Mouse (Mus musculus): ENCODE data around the gene Zfp74.
A peak's percentile ranks its signal among the peaks of the same experiment; 100 is the strongest.

The Zfp74 gene

DNA sequence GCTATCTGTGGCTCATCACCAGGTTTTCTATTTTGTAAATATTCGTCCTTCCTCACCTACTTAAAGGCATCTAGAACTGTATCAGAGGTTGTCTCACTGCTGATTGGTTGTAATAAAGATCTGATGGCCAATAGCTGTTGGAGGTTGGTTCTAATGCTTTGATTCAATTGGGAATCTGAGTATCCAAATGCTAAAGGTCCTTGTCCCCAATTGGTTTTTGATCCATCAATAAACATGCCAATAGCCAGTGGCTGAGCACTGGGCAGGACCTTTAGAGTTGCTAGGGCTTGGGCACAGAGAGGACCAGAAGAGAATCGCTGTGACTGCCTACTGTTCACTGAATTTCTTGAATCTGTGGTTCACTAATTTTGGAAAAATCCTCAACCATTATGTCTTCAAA, 10.2 kb downstream of the Zfp74 start:
- DNase-seq: no peak

DNA sequence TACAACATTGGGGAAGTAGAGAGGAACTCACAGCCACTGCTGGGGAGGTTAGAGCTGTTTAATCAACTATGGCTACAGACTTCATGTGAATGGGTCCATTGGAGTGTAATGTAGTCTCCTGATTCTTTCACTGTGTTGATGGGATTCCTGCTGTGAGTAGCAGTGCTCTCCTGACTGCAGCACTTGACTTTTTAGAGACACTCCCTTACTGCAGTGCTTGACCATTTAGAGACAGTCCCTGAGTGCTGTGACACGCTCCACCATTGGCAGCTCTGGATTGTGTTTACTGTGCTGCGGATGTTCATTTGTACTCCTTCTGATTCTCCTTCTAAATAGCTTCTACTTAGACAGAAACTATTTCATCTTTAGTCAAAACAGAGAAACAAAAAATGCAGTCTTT, 11.1 kb downstream of the Zfp74 start:
- DNase-seq: no peak

- no peak for DNase-seq
Observed at GRCm38 (mm10) chr7:29941027-29941426, 12.9 kb downstream of the Zfp74 start.

DNA sequence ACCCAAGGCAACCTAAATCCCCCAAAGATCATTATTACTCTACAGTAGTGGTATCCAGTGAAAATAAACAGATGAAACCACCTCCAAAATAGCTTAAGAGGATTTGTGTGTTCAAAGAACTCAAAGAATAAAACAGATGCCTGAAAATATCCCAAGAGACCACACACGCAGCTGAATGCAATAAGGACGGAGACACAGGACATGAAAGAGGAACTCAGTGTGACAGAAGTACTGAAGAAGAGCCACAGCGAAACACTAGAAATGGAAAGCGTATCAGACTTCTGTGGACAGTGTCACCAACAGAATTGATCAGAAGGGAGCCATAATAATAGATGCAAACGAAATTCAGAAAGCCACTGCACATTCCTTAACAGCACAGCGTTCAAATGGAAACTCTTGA, 15.0 kb downstream of the Zfp74 start:
- DNase-seq: no peak

GRCm38 (mm10) chr7:29922780-29923179, 31.1 kb downstream of the Zfp74 start:
- no peak for DNase-seq

DNA sequence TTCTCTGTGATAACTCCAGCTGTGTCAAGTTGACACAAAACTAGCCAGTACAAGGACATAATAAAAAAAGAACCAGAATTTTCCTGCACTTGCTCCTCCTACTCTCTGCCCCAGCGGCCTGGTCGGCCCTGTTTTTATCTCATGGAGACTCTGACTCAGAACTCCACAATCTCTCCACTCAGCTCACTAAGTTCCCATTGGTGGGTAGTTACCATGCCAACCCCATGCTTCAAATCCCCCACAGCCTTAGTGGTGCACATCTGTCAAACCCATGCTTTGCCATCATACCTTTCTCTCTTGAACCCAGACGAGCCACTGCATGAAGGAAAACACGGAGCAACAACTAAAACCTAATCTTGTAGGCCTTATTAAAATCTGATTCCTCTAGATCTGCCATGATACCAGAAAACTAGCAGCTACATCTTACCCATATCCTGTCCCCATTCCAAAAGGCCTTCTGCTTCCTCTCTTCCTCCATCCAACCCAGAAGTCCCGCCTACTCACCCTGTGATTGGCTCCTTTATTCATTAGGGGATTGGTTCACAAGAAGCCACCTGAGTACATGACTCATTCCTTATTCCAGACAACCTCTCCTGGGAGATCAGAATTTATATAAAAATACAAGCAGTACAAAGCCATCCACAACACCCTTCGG, 32.3 kb downstream of the Zfp74 start:
- no peak for DNase-seq

- DNase-seq: no peak
Observed at GRCm38 (mm10) chr7:29918062-29918453, 35.8 kb downstream of the Zfp74 start.

GRCm38 (mm10) chr7:29917371-29918061, 36.4 kb downstream of the Zfp74 start:
- DNase-seq: no peak

- DNase-seq: no peak
Observed at GRCm38 (mm10) chr7:29912172-29912571, 41.7 kb downstream of the Zfp74 start.

GRCm38 (mm10) chr7:29910252-29910651, 43.6 kb downstream of the Zfp74 start:
- DNase-seq: no peak

- DNase-seq: peak; percentile 73
Observed at GRCm38 (mm10) chr7:29908130-29908950, 45.5 kb downstream of the Zfp74 start, which contains the start of gene Zfp383. TSS of gene Zfp383 (plus strand) at chr7:29908223.

GRCm38 (mm10) chr7:29907206-29907605, 46.7 kb downstream of the Zfp74 start:
- no peak for DNase-seq

GRCm38 (mm10) chr7:29906682-29907058, 47.2 kb downstream of the Zfp74 start:
- no peak for DNase-seq

- DNase-seq: peak; percentile 85
Observed at GRCm38 (mm10) chr7:29905966-29906681, 47.8 kb downstream of the Zfp74 start, which contains the start of gene Zfp27. TSS of gene Zfp27 (minus strand) at chr7:29906572.

DNA sequence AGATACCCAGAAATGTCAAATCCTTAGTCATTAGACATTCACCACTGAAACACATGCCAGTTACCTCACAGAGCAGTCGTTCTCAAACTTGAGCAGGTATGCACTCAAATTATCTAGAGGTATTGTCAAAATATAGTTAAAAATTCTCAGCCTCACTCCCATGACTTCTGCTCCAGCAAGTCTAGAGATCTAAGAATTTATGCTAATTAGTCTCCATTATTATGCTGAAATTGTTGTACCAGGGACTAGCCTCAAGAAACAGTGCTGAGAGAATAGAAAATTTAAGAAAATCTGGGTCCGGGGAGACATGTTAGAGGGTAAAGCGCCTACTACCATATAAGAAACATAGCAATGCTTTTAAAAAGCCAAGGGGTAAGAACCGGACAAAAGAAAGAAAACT, 49.8 kb downstream of the Zfp74 start:
- DNase-seq: no peak

DNA sequence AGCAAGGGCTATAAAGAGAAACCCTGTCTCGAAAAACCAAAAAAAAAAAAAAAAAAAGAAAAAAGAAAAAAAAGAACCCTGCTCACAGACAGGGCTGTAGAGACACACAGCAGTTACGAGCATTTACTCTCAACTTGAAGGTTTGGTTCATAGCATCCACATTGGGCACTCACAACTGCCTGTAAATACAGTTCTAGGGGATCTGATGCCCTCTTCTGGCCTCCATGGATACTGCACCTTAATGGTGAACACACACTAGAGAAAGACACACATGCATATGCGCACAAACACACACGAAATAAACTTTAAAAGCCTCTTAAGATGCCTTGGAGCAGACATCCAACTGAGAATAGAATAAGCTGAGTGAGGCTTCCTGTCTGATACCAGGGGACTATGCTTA, 55.5 kb downstream of the Zfp74 start:
- no peak for DNase-seq

- no peak for DNase-seq
Observed at GRCm38 (mm10) chr7:29892756-29893155, 61.1 kb downstream of the Zfp74 start.

GRCm38 (mm10) chr7:29890501-29890900, 63.4 kb downstream of the Zfp74 start:
- no peak for DNase-seq

- DNase-seq: no peak
Observed at GRCm38 (mm10) chr7:29880916-29881315, 73.0 kb downstream of the Zfp74 start.

All from layer of hippocampus, adult 9-11 months (tissue).